Mouse (Mus musculus) intestine, embryonic 16.5 days (tissue): ENCODE results near the gene Slk. TPM values are rescaled to one million over a fixed set of nuclear protein-coding genes. Genes with fewer than 3 reads are reported as not detected.

Source experiments
- polyA plus RNA-seq: library from polyadenylated mRNA; unstranded; fragments of >200 nt; fragmentation: Nextera tagmentation; extraction: Ambion mirVana; gene quantifications from 2 replicates; pipeline ENCODE4 v1.2.1, GENCODE M21; 2015

The Slk gene
- polyA plus RNA-seq, 1 experiment from 2014 or later, result 10.1 TPM

Other genes starting within 250 kb of the Slk start
- gene Sh3pxd2a, start 115.3 kb upstream of the Slk start, polyA plus RNA-seq, result 3.0 and 3.6 TPM in 2 replicates
- 39.2 and 43.9 TPM in 2 replicates for gene Stn1, start 42.2 kb upstream of the Slk start, polyA plus RNA-seq
- gene Col17a1, start 112.4 kb downstream of the Slk start, polyA plus RNA-seq, result 0.42 and 0.58 TPM in 2 replicates
- 187 and 188 TPM in 2 replicates for gene Sfr1, start 152.0 kb downstream of the Slk start, polyA plus RNA-seq